Mouse (Mus musculus) embryonic fibroblast, embryonic 13.5 days (primary cell): ENCODE measurements around the gene Fhdc1. TPM values are rescaled to one million over a fixed set of nuclear protein-coding genes. Genes with fewer than 3 reads are reported as not detected.

Experiments used
- H3K27ac ChIP-seq: 2 replicates; pipeline ENCODE4 v1.5.1; 2012; ENCODE audit warnings: low read length, control low read depth, inconsistent platforms; ENCODE audit not compliant: insufficient read depth
- H3K4me1 ChIP-seq: 2 replicates; pipeline ENCODE4 v1.6.1; 2011; ENCODE audit warnings: low read length; ENCODE audit not compliant: control insufficient read depth, insufficient read depth
- H3K4me3 ChIP-seq: 2 replicates; pipeline ENCODE4 v1.5.1; 2011; ENCODE audit warnings: mild to moderate bottlenecking, control low read depth, low read length; ENCODE audit not compliant: insufficient read depth
- CTCF ChIP-seq: IDR thresholded peaks from 2 replicates; pipeline ENCODE4 v1.5.1; 2011; ENCODE audit warnings: mild to moderate bottlenecking, control low read depth, low read length, moderate library complexity, borderline replicate concordance; ENCODE audit not compliant: insufficient read depth
- POLR2A ChIP-seq: IDR thresholded peaks from 2 replicates; pipeline ENCODE4 v1.6.1; 2011; ENCODE audit warnings: low read depth, mild to moderate bottlenecking, control low read depth, low read length, moderate library complexity
- polyA plus RNA-seq: library from polyadenylated mRNA; stranded (reverse); fragments of >200 nt; gene quantifications from 2 replicates; pipeline ENCODE4 v1.2.4, GENCODE M21; 2011; ENCODE audit warnings: low read depth; ENCODE audit not compliant: missing spikeins, insufficient read length

The Fhdc1 gene
- polyA plus RNA-seq, 1 experiment, result 9.7 TPM

GRCm38 (mm10) chr3:84422340-84422739 lies 57.9 kb downstream of the Fhdc1 start:
- TF ChIP-seq CTCF, result no peak
- no peak for TF ChIP-seq POLR2A
- Histone ChIP-seq H3K4me1 (no peaks in the 10 kb centered on the region), H3K27ac (no peak overlapping the region), H3K4me3 (no peak overlapping the region)

- Histone ChIP-seq H3K4me1 (no peaks in the 10 kb centered on the region), H3K27ac (no peak overlapping the region), H3K4me3 (no peak overlapping the region)
- TF ChIP-seq CTCF (no peak), POLR2A (no peak)
Measured at GRCm38 (mm10) chr3:84413868-84414267, 66.4 kb downstream of the Fhdc1 start.

GRCm38 (mm10) chr3:84412920-84413319 lies 67.3 kb downstream of the Fhdc1 start:
- TF ChIP-seq POLR2A (no peak), CTCF (no peak)
- no peak overlapping the region for H3K27ac ChIP-seq
- no peaks in the 10 kb centered on the region for H3K4me1 ChIP-seq
- no peak overlapping the region for H3K4me3 ChIP-seq

GRCm38 (mm10) chr3:84409474-84409862 lies 70.8 kb downstream of the Fhdc1 start:
- Histone ChIP-seq H3K4me3 (no peak overlapping the region), H3K27ac (no peak overlapping the region), H3K4me1 (peaks cover 8% of the 10 kb centered on the region)
- no peak for TF ChIP-seq POLR2A
- no peak for TF ChIP-seq CTCF

GRCm38 (mm10) chr3:84408756-84409473 lies 71.3 kb downstream of the Fhdc1 start:
- TF ChIP-seq POLR2A (no peak), CTCF (no peak)
- H3K4me3 ChIP-seq, result no peak overlapping the region
- no peak overlapping the region for H3K27ac ChIP-seq
- H3K4me1 ChIP-seq, result peaks cover 13% of the 10 kb centered on the region

- peaks cover 17% of the 10 kb centered on the region for H3K4me1 ChIP-seq
- no peak overlapping the region for H3K4me3 ChIP-seq
- TF ChIP-seq POLR2A, result no peak
- TF ChIP-seq CTCF, result no peak
- peak overlapping the region; percentile 89 for H3K27ac ChIP-seq
Measured at GRCm38 (mm10) chr3:84405523-84405922, 74.7 kb downstream of the Fhdc1 start.

GRCm38 (mm10) chr3:84403389-84403788 lies 76.8 kb downstream of the Fhdc1 start:
- Histone ChIP-seq H3K4me1 (peaks cover 17% of the 10 kb centered on the region), H3K27ac (peak overlapping the region; percentile 89), H3K4me3 (no peak overlapping the region)
- TF ChIP-seq CTCF, result no peak
- no peak for TF ChIP-seq POLR2A

GRCm38 (mm10) chr3:84402716-84403115 lies 77.5 kb downstream of the Fhdc1 start:
- Histone ChIP-seq H3K4me3 (no peak overlapping the region), H3K27ac (peak overlapping the region; percentile 87; the same call in 1 of the 2 replicates), H3K4me1 (peaks cover 17% of the 10 kb centered on the region)
- TF ChIP-seq CTCF, result no peak
- no peak for TF ChIP-seq POLR2A

- TF ChIP-seq POLR2A, result no peak
- no peak for TF ChIP-seq CTCF
- H3K4me1 ChIP-seq, result peaks cover 4% of the 10 kb centered on the region
- H3K27ac ChIP-seq, result no peak overlapping the region
- H3K4me3 ChIP-seq, result no peak overlapping the region
Measured at GRCm38 (mm10) chr3:84397976-84398375, 82.3 kb downstream of the Fhdc1 start.

GRCm38 (mm10) chr3:84396240-84396639 lies 84.0 kb downstream of the Fhdc1 start:
- no peak overlapping the region for H3K27ac ChIP-seq
- H3K4me1 ChIP-seq, result no peaks in the 10 kb centered on the region
- H3K4me3 ChIP-seq, result no peak overlapping the region
- no peak for TF ChIP-seq CTCF
- no peak for TF ChIP-seq POLR2A

- Histone ChIP-seq H3K4me3 (no peak overlapping the region), H3K4me1 (no peaks in the 10 kb centered on the region), H3K27ac (no peak overlapping the region)
- no peak for TF ChIP-seq POLR2A
- TF ChIP-seq CTCF, result no peak
Measured at GRCm38 (mm10) chr3:84395840-84396239, 84.4 kb downstream of the Fhdc1 start.
